Mouse (Mus musculus): ENCODE results near the gene Efhd1.

Efhd1 gene

DNA sequence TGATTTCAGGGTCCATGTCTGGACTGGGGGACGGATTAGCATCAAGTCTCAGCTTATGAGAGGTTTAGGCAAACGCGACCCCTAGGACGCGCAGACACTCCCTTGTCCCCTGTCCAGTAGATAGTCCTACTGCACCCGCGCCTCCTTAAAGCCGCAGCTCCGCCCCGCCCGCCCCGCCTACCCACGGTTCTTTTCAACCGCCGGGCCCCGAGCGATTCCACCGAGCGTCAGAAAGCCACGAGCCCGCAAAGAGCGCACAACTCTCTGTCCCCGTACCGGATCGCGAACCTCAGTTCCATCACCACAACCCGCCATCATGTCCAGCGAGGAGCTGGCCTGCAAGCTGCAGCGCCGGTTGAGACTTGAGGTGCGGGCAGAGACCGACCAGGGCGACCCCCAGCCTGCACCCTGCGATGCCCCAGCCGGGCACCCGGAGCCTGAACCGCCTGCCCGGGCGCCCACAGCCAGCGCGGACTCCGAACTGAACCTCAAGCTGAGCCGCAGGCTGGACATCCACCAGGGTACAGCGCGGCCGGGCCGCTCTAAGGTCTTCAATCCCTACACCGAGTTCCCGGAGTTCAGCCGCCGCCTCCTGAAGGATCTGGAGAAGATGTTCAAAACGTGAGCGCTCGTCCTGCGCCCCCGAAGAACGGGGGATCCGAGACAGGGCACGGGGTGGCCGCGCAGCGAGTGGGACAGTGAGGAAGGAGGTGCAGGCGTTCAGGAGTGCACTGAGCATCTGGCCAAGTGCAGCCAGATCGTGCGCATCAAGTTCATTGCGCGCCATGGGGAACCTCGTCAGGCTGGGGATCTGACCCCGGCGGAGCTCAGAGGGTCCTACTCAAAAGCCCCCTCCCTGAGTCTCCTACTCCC lies at the start of gene Efhd1:
Gene Efhd1 (plus strand): TSS at position 230 of the 873 bp plus-strand sequence.
- Histone ChIP-seq H3K4me3 (replicated peaks; ENCODE audit: low read length) (peak within 1 kb of the TSS; percentile 83), H3K36me3 (ENCODE audit: insufficient read depth, low read length) (no peaks in the 10 kb centered on the region), H3K4me1 (replicated peaks; ENCODE audit: low read depth, low read length) (peaks cover 53% of the 10 kb centered on the region), H3K9me3 (ENCODE audit: low read length) (no peaks in the 10 kb centered on the region), H3K27me3 (ENCODE audit: insufficient read depth, low read length) (peaks cover 79% of the 10 kb centered on the region)
- TF ChIP-seq POU5F1 (IDR thresholded peaks at IDR 0.05; ENCODE audit: borderline replicate concordance, low read length) (no peak), NANOG (IDR thresholded peaks at IDR 0.05; ENCODE audit: borderline replicate concordance, low read length) (no peak), CTCF (conservative IDR thresholded peaks at IDR 0.05; ENCODE audit: low read length) (no peak)

DNA sequence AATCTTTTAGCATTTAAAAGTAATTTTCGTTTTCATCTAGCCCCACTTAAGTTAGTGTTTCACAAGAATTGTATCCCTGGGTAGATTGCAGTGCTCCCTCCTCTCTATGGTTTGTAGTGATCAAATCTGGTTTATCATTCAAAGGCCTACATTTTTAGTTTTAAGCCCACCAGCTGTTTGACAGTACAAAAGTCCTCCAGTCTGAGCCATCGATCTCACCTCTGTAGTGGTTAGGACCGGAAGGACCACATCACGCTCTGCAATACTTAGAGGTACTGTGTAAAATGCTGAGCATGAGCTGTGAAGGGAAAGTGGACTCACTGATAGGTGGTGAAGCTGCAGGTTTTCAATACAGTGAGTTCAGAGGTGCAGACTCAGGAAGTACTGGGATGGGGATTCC lies 49.4 kb upstream of the Efhd1 start:
- no peak for TF ChIP-seq NANOG (IDR thresholded peaks at IDR 0.05; ENCODE audit: borderline replicate concordance, low read length)
- TF ChIP-seq CTCF (conservative IDR thresholded peaks at IDR 0.05; ENCODE audit: low read length) = no peak
- no peak for TF ChIP-seq POU5F1 (IDR thresholded peaks at IDR 0.05; ENCODE audit: borderline replicate concordance, low read length)
- Histone ChIP-seq H3K9me3 (ENCODE audit: low read length) (no peaks in the 10 kb centered on the region), H3K27me3 (ENCODE audit: insufficient read depth, low read length) (no peaks in the 10 kb centered on the region), H3K4me3 (replicated peaks; ENCODE audit: low read length) (peak overlapping the region; percentile 87), H3K4me1 (replicated peaks; ENCODE audit: low read depth, low read length) (peaks cover 73% of the 10 kb centered on the region), H3K36me3 (ENCODE audit: insufficient read depth, low read length) (peaks cover 45% of the 10 kb centered on the region)

DNA sequence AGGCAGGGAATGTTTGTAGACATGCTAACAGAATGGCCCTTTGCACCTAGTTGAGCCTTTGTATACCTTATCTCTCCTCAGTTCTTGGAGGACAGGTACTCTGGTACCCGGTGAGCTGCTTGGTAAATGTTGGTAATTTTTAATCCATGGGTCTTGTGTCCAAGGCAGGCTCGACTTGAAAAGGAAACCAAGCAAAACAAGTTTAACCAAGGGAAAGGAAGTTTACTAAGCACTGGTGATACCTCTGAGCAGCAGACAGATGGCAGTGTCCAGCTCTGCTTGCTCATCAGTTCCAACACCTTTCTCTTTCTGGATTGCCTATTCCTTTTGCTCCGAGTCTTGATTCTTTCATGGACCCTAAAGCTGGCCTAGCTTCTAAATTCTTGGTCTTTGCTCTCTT lies 46.2 kb upstream of the Efhd1 start:
- Histone ChIP-seq H3K4me3 (replicated peaks; ENCODE audit: low read length) (peak overlapping the region; percentile 87), H3K27me3 (ENCODE audit: insufficient read depth, low read length) (no peaks in the 10 kb centered on the region), H3K4me1 (replicated peaks; ENCODE audit: low read depth, low read length) (peaks cover 86% of the 10 kb centered on the region), H3K9me3 (ENCODE audit: low read length) (no peaks in the 10 kb centered on the region), H3K36me3 (ENCODE audit: insufficient read depth, low read length) (peaks cover 77% of the 10 kb centered on the region)
- TF ChIP-seq NANOG (IDR thresholded peaks at IDR 0.05; ENCODE audit: borderline replicate concordance, low read length) (no peak), CTCF (conservative IDR thresholded peaks at IDR 0.05; ENCODE audit: low read length) (peak; percentile 55)

DNA sequence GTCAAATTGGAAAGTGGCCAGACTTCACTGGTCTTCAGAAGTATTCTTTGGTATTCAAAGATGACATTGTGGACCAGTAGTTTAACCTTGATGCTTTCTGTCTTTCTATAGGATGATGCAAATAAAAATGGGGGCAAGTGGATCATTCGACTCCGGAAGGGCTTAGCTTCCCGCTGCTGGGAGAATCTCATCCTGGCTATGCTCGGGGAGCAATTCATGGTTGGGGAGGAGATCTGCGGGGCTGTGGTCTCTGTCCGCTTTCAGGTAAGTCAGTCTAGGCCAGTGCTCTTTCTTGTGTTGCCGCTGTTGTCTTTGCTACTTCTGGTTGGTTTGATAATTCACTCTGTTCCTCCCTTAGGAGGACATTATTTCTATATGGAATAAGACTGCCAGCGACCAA lies 38.4 kb upstream of the Efhd1 start:
- Histone ChIP-seq H3K4me1 (replicated peaks; ENCODE audit: low read depth, low read length) (peaks cover 88% of the 10 kb centered on the region), H3K9me3 (ENCODE audit: low read length) (no peaks in the 10 kb centered on the region), H3K4me3 (replicated peaks; ENCODE audit: low read length) (peak overlapping the region; percentile 68), H3K36me3 (ENCODE audit: insufficient read depth, low read length) (peaks cover 91% of the 10 kb centered on the region), H3K27me3 (ENCODE audit: insufficient read depth, low read length) (no peaks in the 10 kb centered on the region)
- TF ChIP-seq POU5F1 (IDR thresholded peaks at IDR 0.05; ENCODE audit: borderline replicate concordance, low read length) (no peak), CTCF (conservative IDR thresholded peaks at IDR 0.05; ENCODE audit: low read length) (no peak), NANOG (IDR thresholded peaks at IDR 0.05; ENCODE audit: borderline replicate concordance, low read length) (no peak)

DNA sequence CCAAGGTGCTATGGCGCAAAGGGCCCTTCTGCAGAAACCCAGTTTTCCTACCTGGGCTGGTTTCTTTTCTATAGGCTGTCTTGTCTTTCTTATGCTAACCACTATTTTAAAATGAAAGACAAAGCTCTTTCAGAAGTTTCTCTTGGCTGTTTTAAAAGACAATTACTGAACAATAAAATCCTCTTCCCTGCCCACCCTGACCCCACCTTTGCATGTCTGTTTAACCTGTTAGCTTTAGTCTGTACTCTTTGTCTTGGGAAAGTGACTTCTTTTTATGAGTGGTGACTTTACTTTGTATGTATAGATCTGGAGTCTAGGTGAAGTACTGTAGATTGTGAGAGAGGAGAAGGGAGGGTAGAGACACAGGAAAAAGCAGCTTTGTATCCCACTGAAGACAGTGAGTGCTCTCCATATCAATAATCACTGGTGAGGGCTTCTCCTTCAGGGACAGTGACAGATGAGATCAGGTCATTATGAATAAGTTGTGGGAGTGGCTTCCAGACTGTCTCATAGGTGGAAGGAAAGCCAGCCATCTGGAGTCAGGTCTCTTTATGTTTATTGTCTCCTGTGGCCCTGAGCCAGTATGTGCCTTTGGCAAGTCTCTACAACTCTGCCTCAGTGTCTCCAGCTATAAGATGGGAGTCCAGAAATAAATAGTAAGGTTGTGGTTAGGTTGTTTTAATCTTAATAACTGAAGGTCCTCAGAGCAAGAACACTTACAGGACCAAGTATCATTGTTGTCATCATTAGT lies 37.6 kb upstream of the Efhd1 start:
- TF ChIP-seq POU5F1 (IDR thresholded peaks at IDR 0.05; ENCODE audit: borderline replicate concordance, low read length) (peak; percentile 13; the same call in 1 of the 2 replicates), NANOG (IDR thresholded peaks at IDR 0.05; ENCODE audit: borderline replicate concordance, low read length) (peak; percentile 85), CTCF (conservative IDR thresholded peaks at IDR 0.05; ENCODE audit: low read length) (no peak)
- H3K36me3 ChIP-seq (ENCODE audit: insufficient read depth, low read length) = peaks cover 89% of the 10 kb centered on the region

DNA sequence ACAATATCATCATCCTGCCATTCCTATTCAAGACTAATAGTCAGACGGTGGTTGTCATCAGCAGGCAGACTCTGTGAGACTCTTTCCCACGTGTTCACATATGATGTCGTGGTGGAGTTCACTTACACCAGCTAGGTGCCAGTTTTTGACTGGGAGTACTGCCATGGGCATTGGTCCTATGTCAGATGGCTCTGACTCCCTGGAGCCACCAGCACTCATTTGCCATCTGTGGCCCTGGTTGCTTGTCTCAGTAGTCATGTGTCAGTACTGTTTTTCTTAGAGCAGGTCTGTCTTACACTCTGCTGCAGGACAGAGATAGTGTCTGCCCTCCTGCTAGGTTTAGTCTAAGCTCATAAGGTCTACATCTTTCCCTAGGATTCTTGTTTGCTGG lies 37.0 kb upstream of the Efhd1 start:
- Histone ChIP-seq H3K4me1 (replicated peaks; ENCODE audit: low read depth, low read length) (peaks cover 88% of the 10 kb centered on the region), H3K27me3 (ENCODE audit: insufficient read depth, low read length) (no peaks in the 10 kb centered on the region), H3K9me3 (ENCODE audit: low read length) (no peaks in the 10 kb centered on the region), H3K36me3 (ENCODE audit: insufficient read depth, low read length) (peaks cover 89% of the 10 kb centered on the region), H3K4me3 (replicated peaks; ENCODE audit: low read length) (peak overlapping the region; percentile 60)
- no peak for TF ChIP-seq CTCF (conservative IDR thresholded peaks at IDR 0.05; ENCODE audit: low read length)
- TF ChIP-seq POU5F1 (IDR thresholded peaks at IDR 0.05; ENCODE audit: borderline replicate concordance, low read length) = no peak
- TF ChIP-seq NANOG (IDR thresholded peaks at IDR 0.05; ENCODE audit: borderline replicate concordance, low read length) = no peak

More for the DNA sequence above, 37.6 kb upstream of the Efhd1 start:
- Histone ChIP-seq H3K4me3 (replicated peaks; ENCODE audit: low read length) (peak overlapping the region; percentile 68), H3K27me3 (ENCODE audit: insufficient read depth, low read length) (no peaks in the 10 kb centered on the region), H3K9me3 (ENCODE audit: low read length) (no peaks in the 10 kb centered on the region), H3K4me1 (replicated peaks; ENCODE audit: low read depth, low read length) (peaks cover 88% of the 10 kb centered on the region)

DNA sequence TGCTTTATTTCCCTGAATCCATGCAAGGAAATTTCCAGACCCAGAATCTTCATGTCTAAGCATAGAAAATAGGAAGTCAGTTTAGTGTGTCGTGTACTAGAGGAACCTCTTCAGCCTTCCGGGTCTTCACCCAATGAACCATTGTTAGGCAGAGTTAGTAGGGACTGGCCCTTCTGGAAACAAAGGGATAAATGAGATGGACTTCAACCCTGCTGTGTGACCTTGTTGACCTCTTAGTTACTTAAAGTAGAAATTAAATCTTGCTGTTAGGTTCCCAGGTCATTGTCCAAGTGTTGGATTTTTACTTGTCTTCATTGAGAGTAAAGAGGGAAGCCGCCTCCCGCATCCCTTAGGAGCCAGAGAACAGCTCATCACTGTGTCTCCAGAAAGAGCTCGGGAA lies 33.6 kb upstream of the Efhd1 start:
- H3K4me3 ChIP-seq (replicated peaks; ENCODE audit: low read length) = peak overlapping the region; percentile 56; the same call in 1 of the 2 replicates
- TF ChIP-seq NANOG (IDR thresholded peaks at IDR 0.05; ENCODE audit: borderline replicate concordance, low read length) (peak; percentile 75; the same call in 1 of the 2 replicates), CTCF (conservative IDR thresholded peaks at IDR 0.05; ENCODE audit: low read length) (no peak)
- H3K27me3 ChIP-seq (ENCODE audit: insufficient read depth, low read length) = no peaks in the 10 kb centered on the region
- no peaks in the 10 kb centered on the region for H3K9me3 ChIP-seq (ENCODE audit: low read length)
- peaks cover 91% of the 10 kb centered on the region for H3K36me3 ChIP-seq (ENCODE audit: insufficient read depth, low read length)
- H3K4me1 ChIP-seq (replicated peaks; ENCODE audit: low read depth, low read length) = peaks cover 90% of the 10 kb centered on the region

DNA sequence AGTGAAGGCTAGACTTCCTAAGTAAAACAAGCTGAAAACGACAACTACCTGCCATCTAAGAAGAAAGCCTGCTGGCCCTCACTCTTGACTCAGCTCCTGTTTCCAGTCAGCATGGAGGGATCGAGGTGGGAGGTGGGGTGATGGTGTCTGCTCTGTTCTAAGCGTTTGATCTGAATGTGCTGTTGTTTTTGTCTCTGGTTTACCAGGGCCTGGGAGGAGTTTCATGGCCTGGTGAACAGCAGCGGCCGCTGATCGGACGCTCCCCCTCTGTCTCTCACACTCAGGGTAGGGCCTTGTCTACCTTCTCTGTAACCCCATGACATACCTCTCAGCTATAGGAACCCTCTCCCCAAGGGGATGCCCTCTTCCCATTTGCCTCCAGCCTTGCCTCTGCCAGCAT lies 32.0 kb upstream of the Efhd1 start:
- Histone ChIP-seq H3K9me3 (ENCODE audit: low read length) (no peaks in the 10 kb centered on the region), H3K4me1 (replicated peaks; ENCODE audit: low read depth, low read length) (peaks cover 100% of the 10 kb centered on the region), H3K27me3 (ENCODE audit: insufficient read depth, low read length) (no peaks in the 10 kb centered on the region), H3K4me3 (replicated peaks; ENCODE audit: low read length) (peak overlapping the region; percentile 56), H3K36me3 (ENCODE audit: insufficient read depth, low read length) (peaks cover 96% of the 10 kb centered on the region)
- no peak for TF ChIP-seq CTCF (conservative IDR thresholded peaks at IDR 0.05; ENCODE audit: low read length)
- no peak for TF ChIP-seq POU5F1 (IDR thresholded peaks at IDR 0.05; ENCODE audit: borderline replicate concordance, low read length)
- TF ChIP-seq NANOG (IDR thresholded peaks at IDR 0.05; ENCODE audit: borderline replicate concordance, low read length) = no peak

All from E14TG2a.4 (cell line).